Mouse (Mus musculus) gastrocnemius, postnatal 14 days (tissue): ENCODE measurements at regions not wholly inside any gene's neighbourhood (a gene's known extent, or its start where the extent isn't known, plus 50 kb on each side); places are given as distances from the start of the nearest gene placed in this dataset.

Experiments used
- DNase-seq: peaks from one replicate; pipeline ENCODE4 v3.0.0; 2021; ENCODE audit warnings: mixed read lengths
- intact Hi-C: fragments of 180-260 bp; cut with DNase I; formaldehyde crosslinking; loops from one replicate; pipeline ENCODE4 v1.15.1; 2025; ENCODE audit warnings: low total_unique reads

- intact Hi-C loops: no loop called here
- DNase-seq: peak; percentile 10
Measured at GRCm38 (mm10) chr14:114790946-114791830, 300.8 kb upstream of the Gpc5 start.

GRCm38 (mm10) chr14:114791831-114792224 lies 300.2 kb upstream of the Gpc5 start:
- intact Hi-C loops: no loop called here
- no peak for DNase-seq

GRCm38 (mm10) chr14:114804643-114805042 lies 287.4 kb upstream of the Gpc5 start:
- intact Hi-C loops: no loop called here
- DNase-seq: no peak

GRCm38 (mm10) chr14:114808621-114809020 lies 283.4 kb upstream of the Gpc5 start:
- no peak for DNase-seq
- intact Hi-C loops: no loop called here

- intact Hi-C loops: no loop called here
- no peak for DNase-seq
Measured at GRCm38 (mm10) chr14:114820677-114821076, 271.3 kb upstream of the Gpc5 start.

GRCm38 (mm10) chr14:114821098-114821594 lies 270.9 kb upstream of the Gpc5 start:
- intact Hi-C loops: no loop called here
- no peak for DNase-seq

- intact Hi-C loops: no loop called here
Measured at GRCm38 (mm10) chr14:114821672-114822071, 270.3 kb upstream of the Gpc5 start.

GRCm38 (mm10) chr14:114826662-114827321 lies 265.2 kb upstream of the Gpc5 start:
- no peak for DNase-seq
- intact Hi-C loops: no loop called here

More at GRCm38 (mm10) chr14:114821672-114822071, 270.3 kb upstream of the Gpc5 start:
- no peak for DNase-seq

- DNase-seq: no peak
- intact Hi-C loops: no loop called here
Measured at GRCm38 (mm10) chr14:114829310-114829709, 262.7 kb upstream of the Gpc5 start.

GRCm38 (mm10) chr14:114832987-114833386 lies 259.0 kb upstream of the Gpc5 start:
- DNase-seq: no peak
- intact Hi-C loops: no loop called here

- DNase-seq: no peak
- intact Hi-C loops: no loop called here
Measured at GRCm38 (mm10) chr14:114836723-114837349, 255.2 kb upstream of the Gpc5 start.

- intact Hi-C loops: no loop called here
- DNase-seq: no peak
Measured at GRCm38 (mm10) chr14:114837652-114838276, 254.3 kb upstream of the Gpc5 start.

GRCm38 (mm10) chr14:114839340-114839903 lies 252.6 kb upstream of the Gpc5 start:
- intact Hi-C loops: no loop called here

GRCm38 (mm10) chr14:114840766-114841165 lies 251.2 kb upstream of the Gpc5 start:
- DNase-seq: no peak
- intact Hi-C loops: no loop called here

More at GRCm38 (mm10) chr14:114839340-114839903, 252.6 kb upstream of the Gpc5 start:
- DNase-seq: no peak

GRCm38 (mm10) chr14:114841552-114841951 lies 250.5 kb upstream of the Gpc5 start:
- intact Hi-C loops: no loop called here
- no peak for DNase-seq

GRCm38 (mm10) chr14:114842327-114842726 lies 249.7 kb upstream of the Gpc5 start:
- intact Hi-C loops: no loop called here
- no peak for DNase-seq

- intact Hi-C loops: no loop called here
- DNase-seq: no peak
Measured at GRCm38 (mm10) chr14:114843105-114843743, 248.8 kb upstream of the Gpc5 start.

GRCm38 (mm10) chr14:114854324-114855054 lies 237.5 kb upstream of the Gpc5 start:
- intact Hi-C loops: no loop called here
- DNase-seq: no peak
